Mouse (Mus musculus) liver, embryonic 14.5 days (tissue): ENCODE data around the gene Cox10.

Source experiments
- CTCF ChIP-seq: IDR thresholded peaks from 2 replicates; pipeline ENCODE4 v1.5.1; 2016; ENCODE audit warnings: antibody characterized with exemption, low read depth, control low read depth
- EP300 ChIP-seq: IDR thresholded peaks from 2 replicates; pipeline ENCODE4 v1.6.1; 2016; ENCODE audit warnings: antibody characterized with exemption, low read depth

- no peak for TF ChIP-seq CTCF
- no peak for TF ChIP-seq EP300
Measured at GRCm38 (mm10) chr11:64062226-64062625, 17.0 kb downstream of the Cox10 start.
